Mouse (Mus musculus): ENCODE data around the gene Msh5.
"Not testable (repeated sequence)": the region's sequence is repeated elsewhere in the genome, so short reads cannot be mapped to it uniquely, and the experiment has no call there.

Msh5 gene

GRCm38 (mm10) chr17:35048932-35049440, 2.4 kb upstream of the Msh5 start:
- in situ Hi-C loops (cut with MboI, MseI) = no loop called here

GRCm38 (mm10) chr17:35048149-35048931, 1.8 kb upstream of the Msh5 start:
- in situ Hi-C loops (cut with MboI, MseI) = no loop called here

GRCm38 (mm10) chr17:35047688-35048087, 1.1 kb upstream of the Msh5 start:
- in situ Hi-C loops (cut with MboI, MseI) = no loop called here

GRCm38 (mm10) chr17:35045807-35046680, 501 bp downstream of the Msh5 start:
- in situ Hi-C loops (cut with MboI, MseI) = no loop called here

- in situ Hi-C loops (cut with MboI, MseI) = no loop called here
Observed at GRCm38 (mm10) chr17:35044904-35045806, 1.4 kb downstream of the Msh5 start.

GRCm38 (mm10) chr17:35043794-35044193, 2.8 kb downstream of the Msh5 start:
- in situ Hi-C loops (cut with MboI, MseI) = no loop called here

- in situ Hi-C loops (cut with MboI, MseI) = no loop called here
Observed at GRCm38 (mm10) chr17:35039121-35039873, 7.2 kb downstream of the Msh5 start.

- in situ Hi-C loops (cut with MboI, MseI) = no loop called here
Observed at GRCm38 (mm10) chr17:35034896-35035295, 11.6 kb downstream of the Msh5 start.

- in situ Hi-C loops (cut with MboI, MseI) = not testable (repeated sequence)
Observed at GRCm38 (mm10) chr17:35033703-35034102, 12.8 kb downstream of the Msh5 start.

GRCm38 (mm10) chr17:35032323-35032870, 14.1 kb downstream of the Msh5 start:
- in situ Hi-C loops (cut with MboI, MseI) = no loop called here

GRCm38 (mm10) chr17:35031880-35032279, 14.7 kb downstream of the Msh5 start:
- in situ Hi-C loops (cut with MboI, MseI) = no loop called here

- in situ Hi-C loops (cut with MboI, MseI) = no loop called here
Observed at GRCm38 (mm10) chr17:35031272-35031671, 15.3 kb downstream of the Msh5 start.

GRCm38 (mm10) chr17:35029691-35030532, 16.6 kb downstream of the Msh5 start:
- in situ Hi-C loops (cut with MboI, MseI) = no loop called here

- in situ Hi-C loops (cut with MboI, MseI) = no loop called here
Observed at GRCm38 (mm10) chr17:35028315-35028714, 18.2 kb downstream of the Msh5 start.

GRCm38 (mm10) chr17:35027277-35028068, 19.1 kb downstream of the Msh5 start, which contains the start of gene Sapcd1:
TSS of gene Sapcd1 (minus strand) at chr17:35028016.
- in situ Hi-C loops (cut with MboI, MseI) = no loop called here

GRCm38 (mm10) chr17:35026206-35026605, 20.3 kb downstream of the Msh5 start:
- in situ Hi-C loops (cut with MboI, MseI) = no loop called here

GRCm38 (mm10) chr17:35024691-35025488, 21.7 kb downstream of the Msh5 start:
- in situ Hi-C loops (cut with MboI, MseI) = loop anchor here (5.0 kb wide), 1 partner anchor 37 kb away; no protein-coding TSS in a partner anchor

- in situ Hi-C loops (cut with MboI, MseI) = loop anchor here (5.0 kb wide), 1 partner anchor 38 kb away; no protein-coding TSS in a partner anchor
Observed at GRCm38 (mm10) chr17:35024261-35024660, 22.3 kb downstream of the Msh5 start.

Data from T-helper 1 cell (primary cell).